Mouse (Mus musculus): ENCODE results near the gene Numa1. TPM values are rescaled to one million over a fixed set of nuclear protein-coding genes. Genes with fewer than 3 reads are reported as not detected.

Numa1 gene
- total and polyA plus RNA-seq, 2 experiments from 2014 or later, result 24.3 to 74.2 TPM

- no peak for DNase-seq
- WGBS, result 91% methylated on average over 16 of the region's 16 CpGs
Measured at GRCm38 (mm10) chr7:101900331-101901097, 33.4 kb upstream of the Numa1 start.

GRCm38 (mm10) chr7:101901969-101902368 lies 31.9 kb upstream of the Numa1 start:
- no peak for TF ChIP-seq CTCF (IDR thresholded peaks at IDR 0.05; ENCODE audit: low read depth)
- 90% methylated on average over 10 of the region's 10 CpGs for WGBS
- ATAC-seq, result no peak
- Histone ChIP-seq H3K4me2 (ENCODE audit: low read depth) (no peak overlapping the region), H3K27me3 (ENCODE audit: insufficient read depth, low read length) (no peaks in the 10 kb centered on the region), H3K9me3 (ENCODE audit: low read length) (no peaks in the 10 kb centered on the region), H3K4me3 (ENCODE audit: low read depth, low read length) (no peak overlapping the region), H3K36me3 (ENCODE audit: insufficient read depth) (no peaks in the 10 kb centered on the region), H3K9ac (no peak overlapping the region), H3K4me1 (ENCODE audit: insufficient read depth) (peaks cover 4% of the 10 kb centered on the region; the same call in 1 of the 2 replicates), H3K27ac (ENCODE audit: low read depth, low read length) (no peak overlapping the region)
- DNase-seq, result no peak

More at GRCm38 (mm10) chr7:101900331-101901097, 33.4 kb upstream of the Numa1 start:
- H3K36me3 ChIP-seq (ENCODE audit: insufficient read depth), result no peaks in the 10 kb centered on the region
- no peak overlapping the region for H3K9ac ChIP-seq
- no peaks in the 10 kb centered on the region for H3K27me3 ChIP-seq (ENCODE audit: insufficient read depth, low read length)
- H3K4me3 ChIP-seq (ENCODE audit: low read depth, low read length), result no peak overlapping the region
- TF ChIP-seq CTCF (IDR thresholded peaks at IDR 0.05; ENCODE audit: low read depth), result no peak
- no peak for ATAC-seq
- H3K4me2 ChIP-seq (ENCODE audit: low read depth), result no peak overlapping the region
- no peaks in the 10 kb centered on the region for H3K9me3 ChIP-seq (ENCODE audit: low read length)
- H3K4me1 ChIP-seq (ENCODE audit: insufficient read depth), result peaks cover 6% of the 10 kb centered on the region; the same call in 1 of the 2 replicates
- H3K27ac ChIP-seq (ENCODE audit: low read depth, low read length), result no peak overlapping the region

- Histone ChIP-seq H3K4me3 (ENCODE audit: low read depth, low read length) (no peak overlapping the region), H3K27ac (ENCODE audit: low read depth, low read length) (no peak overlapping the region), H3K9ac (no peak overlapping the region), H3K4me1 (ENCODE audit: insufficient read depth) (no peaks in the 10 kb centered on the region), H3K36me3 (ENCODE audit: insufficient read depth) (no peaks in the 10 kb centered on the region), H3K4me2 (ENCODE audit: low read depth) (no peak overlapping the region), H3K9me3 (ENCODE audit: low read length) (no peaks in the 10 kb centered on the region), H3K27me3 (ENCODE audit: insufficient read depth, low read length) (no peaks in the 10 kb centered on the region)
- TF ChIP-seq CTCF (IDR thresholded peaks at IDR 0.05; ENCODE audit: low read depth), result peak; percentile 6; the same call in 1 of the 2 replicates
- ATAC-seq, result no peak
- no peak for DNase-seq
Measured at GRCm38 (mm10) chr7:101902846-101903245, 31.1 kb upstream of the Numa1 start.

GRCm38 (mm10) chr7:101905561-101906286 lies 28.2 kb upstream of the Numa1 start, which contains the start of gene Lamtor1:
Lamtor1 (plus strand) TSS chr7:101905904.
- Histone ChIP-seq H3K4me2 (ENCODE audit: low read depth) (peak within 1 kb of the TSS; percentile 59), H3K36me3 (ENCODE audit: insufficient read depth) (peaks cover 13% of the 10 kb centered on the region), H3K27me3 (ENCODE audit: insufficient read depth, low read length) (no peaks in the 10 kb centered on the region), H3K27ac (ENCODE audit: low read depth, low read length) (peak within 1 kb of the TSS; percentile 90), H3K4me3 (ENCODE audit: low read depth, low read length) (peak within 1 kb of the TSS; percentile 77), H3K9ac (peak within 1 kb of the TSS; percentile 82), H3K4me1 (ENCODE audit: insufficient read depth) (no peaks in the 10 kb centered on the region), H3K9me3 (ENCODE audit: low read length) (no peaks in the 10 kb centered on the region)
- peak; percentile 99 for ATAC-seq
- no peak for TF ChIP-seq CTCF (IDR thresholded peaks at IDR 0.05; ENCODE audit: low read depth)
- DNase-seq, result peak; percentile 99
- WGBS, result under 1% methylated on average over 59 of the region's 61 CpGs

- ATAC-seq (no peak), DNase-seq (no peak)
- Histone ChIP-seq H3K4me1 (ENCODE audit: insufficient read depth) (no peaks in the 10 kb centered on the region), H3K36me3 (ENCODE audit: insufficient read depth) (peaks cover 19% of the 10 kb centered on the region), H3K4me3 (ENCODE audit: low read depth, low read length) (peak within 1 kb of the TSS; percentile 77), H3K9ac (peak within 1 kb of the TSS; percentile 82), H3K27me3 (ENCODE audit: insufficient read depth, low read length) (no peaks in the 10 kb centered on the region), H3K9me3 (ENCODE audit: low read length) (no peaks in the 10 kb centered on the region), H3K4me2 (ENCODE audit: low read depth) (peak within 1 kb of the TSS; percentile 59), H3K27ac (ENCODE audit: low read depth, low read length) (peak within 1 kb of the TSS; percentile 90)
- TF ChIP-seq CTCF (IDR thresholded peaks at IDR 0.05; ENCODE audit: low read depth), result no peak
- 23% methylated on average over 11 of the region's 11 CpGs for WGBS
Measured at GRCm38 (mm10) chr7:101906287-101906681, 27.6 kb upstream of the Numa1 start, which contains the start of gene Tomt. Tomt (minus strand) TSS chr7:101906359.

GRCm38 (mm10) chr7:101906696-101907095 lies 27.2 kb upstream of the Numa1 start:
- TF ChIP-seq CTCF (IDR thresholded peaks at IDR 0.05; ENCODE audit: low read depth), result no peak
- no peak for DNase-seq
- ATAC-seq, result no peak
- no peaks in the 10 kb centered on the region for H3K4me1 ChIP-seq (ENCODE audit: insufficient read depth)
- H3K4me2 ChIP-seq (ENCODE audit: low read depth), result peak overlapping the region; percentile 59
- H3K4me3 ChIP-seq (ENCODE audit: low read depth, low read length), result peak overlapping the region; percentile 77
- H3K9ac ChIP-seq, result peak overlapping the region; percentile 82; the same call in 1 of the 2 replicates
- H3K27me3 ChIP-seq (ENCODE audit: insufficient read depth, low read length), result no peaks in the 10 kb centered on the region
- no peak overlapping the region for H3K27ac ChIP-seq (ENCODE audit: low read depth, low read length)
- no peaks in the 10 kb centered on the region for H3K9me3 ChIP-seq (ENCODE audit: low read length)
- 78% methylated on average over 8 of the region's 8 CpGs for WGBS
- H3K36me3 ChIP-seq (ENCODE audit: insufficient read depth), result peaks cover 23% of the 10 kb centered on the region

- H3K9ac ChIP-seq, result no peak overlapping the region
- no peak for DNase-seq
Measured at GRCm38 (mm10) chr7:101908367-101908766, 25.5 kb upstream of the Numa1 start.

More at GRCm38 (mm10) chr7:101908367-101908766, 25.5 kb upstream of the Numa1 start:
- H3K36me3 ChIP-seq (ENCODE audit: insufficient read depth), result peaks cover 39% of the 10 kb centered on the region
- TF ChIP-seq CTCF (IDR thresholded peaks at IDR 0.05; ENCODE audit: low read depth), result no peak
- no peaks in the 10 kb centered on the region for H3K27me3 ChIP-seq (ENCODE audit: insufficient read depth, low read length)
- H3K4me3 ChIP-seq (ENCODE audit: low read depth, low read length), result no peak overlapping the region
- H3K9me3 ChIP-seq (ENCODE audit: low read length), result no peaks in the 10 kb centered on the region
- WGBS, result 85% methylated on average over 4 of the region's 4 CpGs
- no peak for ATAC-seq
- H3K27ac ChIP-seq (ENCODE audit: low read depth, low read length), result no peak overlapping the region
- no peak overlapping the region for H3K4me2 ChIP-seq (ENCODE audit: low read depth)
- no peaks in the 10 kb centered on the region for H3K4me1 ChIP-seq (ENCODE audit: insufficient read depth)
